Mouse (Mus musculus): Measurements from ENCODE around the gene Id2.

- no peak for TF ChIP-seq CTCF (IDR thresholded peaks at IDR 0.05)
- TF ChIP-seq EP300 (IDR thresholded peaks at IDR 0.05; ENCODE audit: insufficient read depth, low read depth, low read length): no peak
Measured at GRCm38 (mm10) chr12:25138616-25139015, 41.7 kb upstream of the Id2 start.

Data from heart, adult 2 months (tissue).